Mouse (Mus musculus) mouse trophoblast stem cell (cell line): Measurements from ENCODE around the gene Zfp174.

Experiments
- in situ Hi-C, 2 experiments: fragments of 300-500 bp; cut with MseI, MboI; formaldehyde crosslinking; loops; 2 replicates in 1 of 2; 3 replicates in 1 of 2; pipeline ENCODE4 v1.15.1; 2025

Gene Zfp174

GRCm38 (mm10) chr16:3884201-3885064 lies 37.4 kb downstream of the Zfp174 start, which contains the start of the genes Zfp597 and Gm20695:
Gene Zfp597 (minus strand): TSS chr16:3884561.
Gene Gm20695 (plus strand): TSS chr16:3884648.
- in situ Hi-C loops, result no loop called here

DNA sequence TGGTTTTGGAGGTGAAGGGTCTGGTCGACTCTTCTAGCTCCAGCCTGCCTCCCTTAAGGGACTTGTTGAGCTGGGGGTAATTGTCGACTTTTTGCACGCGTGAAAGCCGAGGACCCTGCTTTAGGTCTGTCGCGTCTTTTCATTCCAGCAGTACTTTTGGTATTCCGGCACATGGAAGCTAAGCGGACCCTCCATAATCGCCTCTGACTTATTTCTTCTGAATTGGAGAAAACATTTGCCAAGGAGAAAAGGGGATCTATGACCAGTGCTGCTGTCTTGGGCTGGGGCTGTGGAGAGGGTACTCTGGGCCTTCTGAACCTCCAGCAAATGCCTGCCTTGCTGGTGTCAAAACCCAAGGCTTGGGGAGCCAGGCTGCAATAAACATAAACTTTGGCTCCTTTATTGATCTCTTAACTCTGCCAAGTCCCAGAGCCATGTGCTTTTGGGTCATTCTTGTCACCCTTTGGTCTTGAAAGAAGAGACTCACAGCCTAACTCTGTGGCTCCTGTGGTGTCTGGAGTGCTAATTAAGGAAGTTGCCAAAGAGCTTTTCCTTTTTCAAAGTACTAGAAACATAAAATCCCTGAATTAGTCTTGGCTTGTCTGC lies 38.1 kb downstream of the Zfp174 start:
- in situ Hi-C loops, result no loop called here

GRCm38 (mm10) chr16:3891621-3892295 lies 44.7 kb downstream of the Zfp174 start:
- in situ Hi-C loops, result no loop called here

DNA sequence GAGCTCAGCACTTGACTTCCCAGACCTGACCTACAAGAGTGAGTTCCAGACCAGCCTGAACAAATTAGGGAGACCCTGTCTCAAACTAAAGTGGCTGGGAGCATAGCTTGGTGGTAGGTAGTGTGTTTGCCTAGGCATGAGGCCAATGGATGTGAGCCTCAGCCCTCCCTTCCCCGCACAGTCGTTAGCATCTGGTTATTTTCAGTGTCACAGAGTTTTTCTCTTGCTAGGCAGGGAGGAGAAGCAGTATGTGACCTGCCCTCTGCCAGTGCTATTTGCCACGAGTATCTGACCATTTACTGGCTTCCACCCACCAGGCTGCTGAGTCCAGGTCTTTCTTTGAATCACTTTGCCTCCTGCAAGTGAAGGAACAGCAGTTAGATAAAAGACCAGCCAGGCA lies 46.7 kb downstream of the Zfp174 start:
- in situ Hi-C loops, result no loop called here

DNA sequence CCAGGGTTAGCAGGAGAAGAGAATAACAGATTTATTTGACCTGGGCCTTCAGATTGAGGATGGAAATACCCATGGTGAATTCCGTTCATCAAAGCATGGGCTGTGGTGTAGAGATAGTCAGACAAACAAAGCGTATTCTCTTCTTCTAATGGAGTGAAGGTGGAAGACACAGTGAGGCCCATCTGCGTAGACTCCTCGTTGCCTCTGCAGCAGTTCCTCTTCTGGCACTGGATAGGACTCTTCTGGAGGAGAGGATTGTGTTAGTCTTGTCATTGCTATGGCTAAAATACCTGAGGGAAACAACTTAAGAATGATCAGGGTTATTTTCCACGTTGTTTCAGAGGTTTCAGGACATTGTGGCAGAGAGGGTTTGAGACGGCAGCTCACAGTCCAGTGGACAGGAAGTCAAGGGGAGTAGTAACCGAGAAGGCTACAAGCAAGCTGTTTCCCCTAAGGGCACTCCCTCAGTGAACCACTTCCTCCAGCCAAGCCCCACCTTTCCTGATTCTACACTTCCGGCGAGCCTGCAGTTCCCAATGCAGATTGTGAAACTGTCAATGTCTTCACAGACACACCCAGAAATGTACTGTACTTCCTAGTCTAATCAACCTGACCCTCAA lies 48.2 kb downstream of the Zfp174 start:
- in situ Hi-C loops, result no loop called here

DNA sequence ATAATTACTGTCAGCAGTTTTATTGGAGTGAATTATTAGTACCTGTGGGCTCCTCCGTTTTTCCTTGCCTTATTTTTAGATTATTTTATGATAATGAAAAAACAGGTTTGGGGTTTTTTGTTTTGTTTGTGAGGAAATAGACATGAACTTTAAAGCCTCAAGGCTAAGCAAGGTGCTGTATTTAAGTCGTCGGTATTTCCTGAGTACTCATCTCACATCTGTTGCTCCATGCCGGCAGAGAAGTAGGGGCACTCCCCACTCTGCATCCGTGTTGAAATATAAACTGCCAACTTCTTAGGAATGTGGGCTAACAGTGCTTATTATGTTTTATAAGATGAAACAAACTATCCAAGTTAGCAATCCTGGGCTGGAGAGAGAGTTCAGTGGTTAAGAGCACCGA lies 49.0 kb downstream of the Zfp174 start:
- in situ Hi-C loops, result no loop called here

DNA sequence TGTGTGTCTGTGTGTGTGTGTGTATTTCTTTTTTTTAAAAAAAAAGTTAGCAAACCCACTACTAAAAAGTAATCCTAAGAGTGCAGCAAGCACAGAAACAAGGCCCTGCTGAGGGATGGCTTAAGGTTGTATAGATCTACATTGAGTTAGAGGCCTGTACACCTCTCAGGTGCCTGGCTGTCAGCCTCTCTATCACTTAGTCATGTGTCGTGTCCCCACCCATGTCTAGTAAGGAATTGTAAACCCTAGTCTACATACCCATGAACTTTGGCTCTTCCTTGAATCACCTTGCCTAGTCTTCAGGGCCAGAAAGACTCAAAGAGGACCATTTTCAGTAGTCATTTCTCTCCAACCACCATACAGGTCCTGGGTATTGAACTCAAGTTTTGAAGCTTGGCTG lies 49.5 kb downstream of the Zfp174 start:
- in situ Hi-C loops, result no loop called here

DNA sequence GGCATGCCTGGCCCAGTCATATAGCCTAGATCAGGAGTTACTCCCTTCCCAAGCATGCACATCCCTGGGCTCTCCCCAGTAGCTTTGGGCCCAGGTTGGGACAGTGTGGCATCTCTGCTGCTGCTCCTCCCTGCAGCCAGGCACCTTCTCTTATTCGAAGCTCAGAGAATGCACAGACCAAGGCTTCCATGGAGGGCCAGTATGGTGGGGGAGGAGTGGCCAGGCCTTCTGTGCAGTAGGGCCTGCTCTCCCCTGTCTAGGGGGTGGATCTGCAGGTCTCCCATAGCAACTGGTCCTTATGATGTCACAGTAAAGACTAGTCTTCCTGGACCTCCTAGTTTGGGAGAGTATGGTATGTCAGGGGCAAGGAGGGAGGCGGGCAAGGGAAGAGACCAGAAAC lies 60.4 kb downstream of the Zfp174 start:
- in situ Hi-C loops, result no loop called here
